Mouse (Mus musculus) kidney, postnatal 25 days (tissue): ENCODE measurements at regions not wholly inside any gene's neighbourhood (a gene's known extent, or its start where the extent isn't known, plus 50 kb on each side); places are given as distances from the start of the nearest gene placed in this dataset.

ENCODE experiments used
- DNase-seq, 2 experiments: peaks; one replicate each; pipeline ENCODE4 v3.0.0; 2021; ENCODE audit warnings: mixed read lengths in 2 of 2

- no peak for DNase-seq
Observed at GRCm38 (mm10) chr19:33053199-33053867, 296.0 kb downstream of the Pten start.

GRCm38 (mm10) chr19:33056372-33056791 lies 299.1 kb downstream of the Pten start:
- DNase-seq = no peak

GRCm38 (mm10) chr19:33061006-33061405 lies 303.7 kb downstream of the Pten start:
- no peak for DNase-seq

- no peak for DNase-seq
Observed at GRCm38 (mm10) chr19:33062165-33063058, 305.1 kb downstream of the Pten start.

- DNase-seq = peak in 1 of 2 experiments; percentile 10
Observed at GRCm38 (mm10) chr19:33065274-33066200, 308.2 kb downstream of the Pten start.

- DNase-seq = no peak
Observed at GRCm38 (mm10) chr19:33068351-33068955, 311.2 kb downstream of the Pten start.

- no peak for DNase-seq
Observed at GRCm38 (mm10) chr19:33069761-33070160, 312.5 kb downstream of the Pten start.

GRCm38 (mm10) chr19:33072299-33072698 lies 315.0 kb downstream of the Pten start:
- DNase-seq = no peak

- no peak for DNase-seq
Observed at GRCm38 (mm10) chr19:33074907-33075306, 317.2 kb downstream of the Rnls start.

GRCm38 (mm10) chr19:33078681-33079360 lies 313.3 kb downstream of the Rnls start:
- DNase-seq = no peak

- peak in 1 of 2 experiments; percentile 46 for DNase-seq
Observed at GRCm38 (mm10) chr19:33079959-33080358, 312.1 kb downstream of the Rnls start.

- DNase-seq = no peak
Observed at GRCm38 (mm10) chr19:33081493-33081892, 310.6 kb downstream of the Rnls start.

GRCm38 (mm10) chr19:33083371-33083770 lies 308.7 kb downstream of the Rnls start:
- DNase-seq = no peak

GRCm38 (mm10) chr19:33084683-33085082 lies 307.4 kb downstream of the Rnls start:
- no peak for DNase-seq
